Mouse (Mus musculus): ENCODE results near the gene Frem1. TPM values are rescaled to one million over a fixed set of nuclear protein-coding genes. Genes with fewer than 3 reads are reported as not detected.
A peak's percentile ranks its signal among the peaks of the same experiment; 100 is the strongest.

Gene Frem1
- 58.2 and 59.1 TPM in 2 replicates for polyA plus RNA-seq (2014; fragmentation: Nextera tagmentation; extraction: Ambion mirVana)

DNA sequence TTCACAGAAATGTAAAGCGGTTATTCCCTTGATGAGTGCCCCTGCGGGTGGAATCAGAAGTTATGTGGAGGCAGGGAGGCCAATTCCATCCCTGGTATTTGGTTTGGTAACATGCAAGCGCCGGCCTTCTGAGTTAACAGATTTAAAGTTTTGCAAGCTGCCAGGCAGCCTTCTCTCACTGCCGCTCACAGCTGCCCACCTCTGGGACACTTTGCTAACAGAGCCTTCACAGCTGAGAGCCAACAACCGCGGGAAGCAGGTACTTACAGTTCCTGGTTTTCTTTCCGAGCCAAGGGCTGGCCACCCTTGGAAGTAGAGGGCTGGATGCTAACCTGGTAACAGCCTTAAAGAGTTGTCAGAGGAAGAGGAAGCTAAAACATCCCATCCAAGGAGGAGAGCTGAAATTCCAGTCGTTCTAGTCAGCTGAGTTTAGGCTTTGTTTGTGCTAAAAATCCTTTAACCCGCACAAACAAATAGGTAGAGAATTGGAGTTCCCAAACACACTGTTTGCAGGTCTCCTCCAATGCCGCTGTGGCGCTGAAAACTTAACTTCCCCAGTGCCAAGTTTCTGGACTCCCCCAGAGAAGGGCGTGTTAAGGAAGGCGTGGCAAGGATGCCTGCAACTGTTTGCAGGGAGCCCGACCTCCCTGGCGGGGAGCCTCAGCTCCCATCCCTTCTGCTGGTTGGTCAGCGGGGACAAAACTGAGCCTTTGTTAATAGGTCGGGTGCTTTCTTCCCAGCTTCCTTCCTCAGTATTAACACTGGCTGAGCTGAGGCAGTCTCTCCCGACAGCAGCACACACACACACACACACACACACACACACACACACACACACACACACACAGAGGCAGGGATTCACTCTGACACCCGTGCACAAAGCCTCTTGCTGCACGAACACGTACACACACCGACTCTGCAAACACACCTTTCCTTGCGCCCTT, at the start of gene Frem1:
Frem1 (minus strand) TSS at position 706 of the 944 bp plus-strand sequence.
- no peaks in the 10 kb centered on the region for H3K4me1 ChIP-seq (ENCODE audit: insufficient read depth)
- H3K4me3 ChIP-seq (ENCODE audit: low read depth, low read length) = peak within 1 kb of the TSS; percentile 62
- peak within 1 kb of the TSS; percentile 58 for H3K4me2 ChIP-seq
- WGBS = 1% methylated on average over 24 of the region's 24 CpGs
- peak within 1 kb of the TSS; percentile 92 for H3K27ac ChIP-seq (ENCODE audit: low read depth)
- H3K9ac ChIP-seq = peak within 1 kb of the TSS; percentile 74
- no peaks in the 10 kb centered on the region for H3K9me3 ChIP-seq (ENCODE audit: low read depth, low read length)
- no peaks in the 10 kb centered on the region for H3K27me3 ChIP-seq (ENCODE audit: insufficient read depth, low read length)
- peak; percentile 94 for DNase-seq
- no peaks in the 10 kb centered on the region for H3K36me3 ChIP-seq (ENCODE audit: insufficient read depth)
- no peak for TF ChIP-seq CTCF (IDR thresholded peaks at IDR 0.05; ENCODE audit: low read depth)
- peak; percentile 92 for ATAC-seq (ENCODE audit: insufficient read depth)

DNA sequence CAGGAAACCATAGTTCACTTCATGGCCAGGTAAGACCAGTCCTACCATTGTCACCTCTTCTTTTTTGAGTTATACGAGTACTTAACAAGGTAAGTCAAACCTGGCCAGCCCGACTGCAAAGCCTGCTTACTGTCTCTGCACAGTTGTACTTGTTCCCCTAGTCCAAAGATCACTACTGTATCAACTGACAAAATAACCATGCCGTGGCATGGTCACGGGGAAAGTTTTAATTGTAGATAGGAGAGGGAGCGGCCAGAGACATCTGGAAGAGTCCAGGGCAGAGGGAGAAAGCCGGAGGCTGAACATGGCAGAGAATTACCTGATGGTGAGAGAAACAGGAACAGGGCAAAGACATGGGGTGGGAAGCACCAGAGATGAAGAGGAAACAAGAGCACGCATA, 46.9 kb upstream of the Frem1 start:
- no peak for TF ChIP-seq CTCF (IDR thresholded peaks at IDR 0.05; ENCODE audit: low read depth)
- H3K36me3 ChIP-seq (ENCODE audit: insufficient read depth) = no peaks in the 10 kb centered on the region
- H3K4me1 ChIP-seq (ENCODE audit: insufficient read depth) = peaks cover 7% of the 10 kb centered on the region; the same call in 1 of the 2 replicates
- H3K9me3 ChIP-seq (ENCODE audit: low read depth, low read length) = no peaks in the 10 kb centered on the region
- no peaks in the 10 kb centered on the region for H3K27me3 ChIP-seq (ENCODE audit: insufficient read depth, low read length)
- 91% methylated on average over 7 of the region's 7 CpGs for WGBS
- no peak overlapping the region for H3K4me3 ChIP-seq (ENCODE audit: low read depth, low read length)
- H3K4me2 ChIP-seq = no peak overlapping the region
- H3K27ac ChIP-seq (ENCODE audit: low read depth) = no peak overlapping the region
- H3K9ac ChIP-seq = no peak overlapping the region
- ATAC-seq (ENCODE audit: insufficient read depth) = no peak
- no peak for DNase-seq

DNA sequence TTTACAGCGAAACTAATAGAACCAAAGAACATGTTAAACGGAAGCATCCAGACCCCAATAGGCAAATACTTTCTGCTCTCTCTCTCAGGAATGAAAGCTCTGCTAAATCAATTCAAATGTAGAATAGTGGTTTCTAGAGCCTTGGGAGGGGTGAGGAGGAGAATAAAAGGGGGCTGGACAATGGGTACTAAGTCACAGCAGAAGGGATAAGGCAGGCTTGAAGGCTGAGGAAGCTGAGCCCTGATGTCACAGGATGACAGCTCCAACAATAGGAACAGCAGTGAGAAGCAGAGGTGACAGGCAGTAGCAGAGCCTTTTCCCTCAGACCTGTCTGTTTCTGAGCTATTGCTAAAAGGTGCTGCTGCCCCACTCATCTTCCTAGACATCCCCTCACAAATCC, 41.8 kb upstream of the Frem1 start:
- Histone ChIP-seq H3K36me3 (ENCODE audit: insufficient read depth) (no peaks in the 10 kb centered on the region), H3K9ac (no peak overlapping the region), H3K4me3 (ENCODE audit: low read depth, low read length) (no peak overlapping the region), H3K27ac (ENCODE audit: low read depth) (no peak overlapping the region), H3K27me3 (ENCODE audit: insufficient read depth, low read length) (no peaks in the 10 kb centered on the region), H3K4me1 (ENCODE audit: insufficient read depth) (no peaks in the 10 kb centered on the region), H3K4me2 (no peak overlapping the region), H3K9me3 (ENCODE audit: low read depth, low read length) (no peaks in the 10 kb centered on the region)
- ATAC-seq (ENCODE audit: insufficient read depth) (no peak), DNase-seq (no peak)
- TF ChIP-seq CTCF (IDR thresholded peaks at IDR 0.05; ENCODE audit: low read depth) = no peak
- 83% methylated on average over 2 of the region's 2 CpGs for WGBS

DNA sequence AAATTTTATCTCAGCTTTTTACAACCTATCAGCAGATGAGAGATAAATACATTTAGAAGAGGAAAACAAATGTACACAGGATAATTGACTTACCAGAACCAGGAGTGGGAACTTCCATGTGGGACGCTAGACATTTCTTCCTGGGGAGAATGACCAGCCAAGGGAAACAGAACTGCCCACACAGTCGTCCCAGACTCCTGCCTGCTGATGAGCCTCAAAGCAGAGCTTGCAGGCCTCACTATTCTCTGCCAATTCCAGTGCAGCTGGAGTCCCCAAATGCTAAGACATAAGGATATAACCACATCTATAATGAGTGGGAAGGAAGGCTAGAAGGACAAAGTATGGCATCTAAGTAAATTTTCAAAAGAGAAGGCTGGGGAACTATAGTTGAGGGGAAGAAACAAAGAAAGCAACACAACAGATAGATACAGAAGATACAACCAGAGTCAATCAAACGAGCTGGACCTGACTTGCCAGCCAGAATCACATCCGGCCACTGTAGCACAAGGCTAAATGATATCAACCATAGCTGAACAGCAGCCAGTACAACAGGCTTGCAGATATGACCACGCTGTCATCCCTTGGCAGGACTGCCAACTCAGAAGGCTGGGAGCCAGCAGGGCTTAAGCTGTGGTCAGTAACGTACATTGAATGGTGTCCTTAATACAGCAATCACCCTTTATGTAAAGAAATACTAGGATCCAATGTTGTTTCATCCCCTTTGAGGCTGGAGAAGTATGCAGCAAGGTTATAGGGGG, 38.7 kb upstream of the Frem1 start:
- no peaks in the 10 kb centered on the region for H3K36me3 ChIP-seq (ENCODE audit: insufficient read depth)
- H3K4me2 ChIP-seq = no peak overlapping the region
- DNase-seq = peak; percentile 82
- no peaks in the 10 kb centered on the region for H3K4me1 ChIP-seq (ENCODE audit: insufficient read depth)
- peak overlapping the region; percentile 61 for H3K27ac ChIP-seq (ENCODE audit: low read depth)
- 47% methylated on average over 6 of the region's 6 CpGs for WGBS
- no peak overlapping the region for H3K4me3 ChIP-seq (ENCODE audit: low read depth, low read length)
- no peaks in the 10 kb centered on the region for H3K9me3 ChIP-seq (ENCODE audit: low read depth, low read length)
- TF ChIP-seq CTCF (IDR thresholded peaks at IDR 0.05; ENCODE audit: low read depth) = no peak
- H3K27me3 ChIP-seq (ENCODE audit: insufficient read depth, low read length) = no peaks in the 10 kb centered on the region
- ATAC-seq (ENCODE audit: insufficient read depth) = peak; percentile 66; the same call in 1 of the 2 replicates
- no peak overlapping the region for H3K9ac ChIP-seq

DNA sequence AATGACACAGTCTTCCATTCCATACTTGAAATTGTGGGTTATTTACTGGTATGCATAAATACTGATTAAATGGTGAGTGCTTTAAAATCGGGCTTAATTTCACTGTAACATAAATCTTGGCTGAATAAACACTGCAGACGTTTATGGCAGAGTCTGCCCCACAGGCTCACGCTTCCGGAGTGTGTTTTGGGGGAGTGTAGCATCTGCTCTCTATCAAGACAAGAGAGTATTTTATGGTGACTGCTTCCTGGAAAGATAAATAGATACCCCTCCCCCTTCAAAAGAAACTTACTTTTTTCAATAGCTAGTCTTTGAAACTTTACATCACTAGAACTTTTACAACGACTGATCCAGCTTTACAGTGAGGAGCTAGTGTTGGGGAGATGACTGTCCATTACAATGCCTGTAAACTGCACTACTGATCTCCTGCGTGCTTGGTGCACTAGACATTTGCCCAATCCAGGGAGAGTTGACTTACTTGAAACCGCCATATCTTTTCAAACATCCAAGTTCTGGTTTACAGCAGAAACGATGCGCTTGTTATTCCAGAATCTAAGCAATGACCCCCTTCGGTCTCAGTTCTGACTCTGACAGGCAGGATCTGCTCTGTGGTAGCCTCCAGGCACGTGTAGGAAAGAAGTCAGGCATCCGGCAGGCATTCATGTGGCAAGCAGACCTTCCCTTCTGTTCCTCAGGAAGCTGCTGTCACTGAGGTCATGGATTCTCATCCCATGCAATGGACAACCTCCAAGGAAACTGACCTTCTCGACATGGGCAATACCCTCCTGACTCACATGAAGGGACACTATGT, 28.4 kb upstream of the Frem1 start:
- H3K4me2 ChIP-seq = peak overlapping the region; percentile 46
- H3K9ac ChIP-seq = 0 out of 2 replicates have a peak overlapping the region, but pooled peaks have one; percentile 22
- DNase-seq (peak; percentile 88), ATAC-seq (ENCODE audit: insufficient read depth) (peak; percentile 94)
- H3K36me3 ChIP-seq (ENCODE audit: insufficient read depth) = no peaks in the 10 kb centered on the region
- no peak overlapping the region for H3K4me3 ChIP-seq (ENCODE audit: low read depth, low read length)
- TF ChIP-seq CTCF (IDR thresholded peaks at IDR 0.05; ENCODE audit: low read depth) = no peak
- H3K9me3 ChIP-seq (ENCODE audit: low read depth, low read length) = no peaks in the 10 kb centered on the region
- H3K27ac ChIP-seq (ENCODE audit: low read depth) = peak overlapping the region; percentile 91
- WGBS = 22% methylated on average over 13 of the region's 13 CpGs
- H3K4me1 ChIP-seq (ENCODE audit: insufficient read depth) = peaks cover 10% of the 10 kb centered on the region
- no peaks in the 10 kb centered on the region for H3K27me3 ChIP-seq (ENCODE audit: insufficient read depth, low read length)

DNA sequence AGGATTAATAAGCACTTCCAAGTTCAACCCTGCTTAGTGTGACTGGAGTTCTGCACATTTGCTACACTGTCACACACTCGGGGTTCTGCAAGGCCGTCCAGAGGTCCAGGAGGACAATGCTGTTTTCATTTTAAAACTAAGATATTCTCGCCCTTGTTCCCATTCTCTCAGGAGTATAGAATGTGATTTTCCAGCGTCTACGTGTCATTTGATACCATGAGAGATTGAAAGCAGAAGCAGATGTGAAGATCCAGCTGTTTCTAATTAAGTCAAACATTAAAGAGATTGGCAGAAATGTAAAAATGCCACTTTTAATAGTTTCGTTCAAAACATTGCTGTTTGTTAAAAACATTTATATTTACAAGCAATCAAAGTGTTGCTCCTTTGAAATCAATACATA, 12.1 kb upstream of the Frem1 start:
- Histone ChIP-seq H3K27ac (ENCODE audit: low read depth) (no peak overlapping the region), H3K9ac (no peak overlapping the region), H3K9me3 (ENCODE audit: low read depth, low read length) (no peaks in the 10 kb centered on the region), H3K4me1 (ENCODE audit: insufficient read depth) (peaks cover 3% of the 10 kb centered on the region; the same call in 1 of the 2 replicates), H3K36me3 (ENCODE audit: insufficient read depth) (no peaks in the 10 kb centered on the region), H3K4me3 (ENCODE audit: low read depth, low read length) (no peak overlapping the region), H3K4me2 (no peak overlapping the region), H3K27me3 (ENCODE audit: insufficient read depth, low read length) (no peaks in the 10 kb centered on the region)
- ATAC-seq (ENCODE audit: insufficient read depth) (no peak), DNase-seq (peak; percentile 20)
- 31% methylated on average over 6 of the region's 6 CpGs for WGBS
- TF ChIP-seq CTCF (IDR thresholded peaks at IDR 0.05; ENCODE audit: low read depth) = no peak

Measured in lung, embryonic 14.5 days (tissue).